Mouse (Mus musculus) intestine, postnatal 0 days (tissue): ENCODE measurements around the gene Gstm6. TPM values are rescaled to one million over a fixed set of nuclear protein-coding genes. Genes with fewer than 3 reads are reported as not detected.
"Not testable (repeated sequence)": the region's sequence is repeated elsewhere in the genome, so short reads cannot be mapped to it uniquely, and the experiment has no call there.

ENCODE experiments used
- ATAC-seq: fragments of 200-750 bp; cut with Nextera tagmentation; 2 replicates; pipeline ENCODE4 v1.8.0; 2017; ENCODE audit warnings: mild to moderate bottlenecking, moderate TSS enrichment, moderate library complexity
- H3K27ac ChIP-seq: fragments of 300-500 bp; sonication (generic); 2 replicates; pipeline ENCODE4 v1.5.1; 2014; ENCODE audit warnings: mild to moderate bottlenecking, low read depth, low read length, moderate library complexity
- H3K27me3 ChIP-seq: fragments of 300-500 bp; sonication (generic); replicated peaks from 2 replicates; pipeline ENCODE4 v1.6.1; 2014; ENCODE audit warnings: low read length, mixed read lengths; ENCODE audit not compliant: control insufficient read depth, insufficient read depth
- H3K36me3 ChIP-seq: fragments of 300-500 bp; sonication (generic); 2 replicates; pipeline ENCODE4 v1.6.1; 2014; ENCODE audit warnings: mild to moderate bottlenecking, moderate library complexity; ENCODE audit not compliant: control insufficient read depth, insufficient read depth
- H3K4me1 ChIP-seq: fragments of 300-500 bp; sonication (generic); replicated peaks from 2 replicates; pipeline ENCODE4 v1.6.1; 2014; ENCODE audit warnings: antibody characterized with exemption, low read length, mixed read lengths; ENCODE audit not compliant: control insufficient read depth, insufficient read depth
- H3K4me2 ChIP-seq: fragments of 300-500 bp; sonication (generic); replicated peaks from 2 replicates; pipeline ENCODE4 v1.6.1; 2014; ENCODE audit warnings: low read depth, mild to moderate bottlenecking, moderate library complexity
- H3K4me3 ChIP-seq: fragments of 300-500 bp; sonication (generic); 2 replicates; pipeline ENCODE4 v1.5.1; 2014; ENCODE audit warnings: low read depth, low read length
- H3K9ac ChIP-seq: fragments of 300-500 bp; sonication (generic); 2 replicates; pipeline ENCODE4 v1.6.1; 2014; ENCODE audit warnings: mild to moderate bottlenecking, low read depth, low read length
- H3K9me3 ChIP-seq: fragments of 300-500 bp; sonication (generic); 2 replicates; pipeline ENCODE4 v1.6.1; 2016; ENCODE audit warnings: mixed run types; ENCODE audit not compliant: control insufficient read depth
- CTCF ChIP-seq: sonication (generic); IDR thresholded peaks from 2 replicates; pipeline ENCODE4 v1.5.1; 2016; ENCODE audit warnings: low read depth, mild to moderate bottlenecking, control low read depth, antibody characterized with exemption, moderate library complexity
- WGBS: fragments of 180-500 bp; shearing (Covaris S2); extraction: QIAGEN DNeasy Blood & Tissue Kit; methylation state at CpG from one replicate; pipeline ENCODE4 v1.1.7; 2014; 5-methylcytosine and 5-hydroxymethylcytosine counted together
- polyA plus RNA-seq: library from polyadenylated mRNA; unstranded; fragments of >200 nt; fragmentation: Nextera tagmentation; extraction: Ambion mirVana; gene quantifications from 2 replicates; pipeline ENCODE4 v1.2.1, GENCODE M21; 2015

Gene Gstm6
- polyA plus RNA-seq, 1 experiment from 2014 or later = 21.6 TPM

DNA sequence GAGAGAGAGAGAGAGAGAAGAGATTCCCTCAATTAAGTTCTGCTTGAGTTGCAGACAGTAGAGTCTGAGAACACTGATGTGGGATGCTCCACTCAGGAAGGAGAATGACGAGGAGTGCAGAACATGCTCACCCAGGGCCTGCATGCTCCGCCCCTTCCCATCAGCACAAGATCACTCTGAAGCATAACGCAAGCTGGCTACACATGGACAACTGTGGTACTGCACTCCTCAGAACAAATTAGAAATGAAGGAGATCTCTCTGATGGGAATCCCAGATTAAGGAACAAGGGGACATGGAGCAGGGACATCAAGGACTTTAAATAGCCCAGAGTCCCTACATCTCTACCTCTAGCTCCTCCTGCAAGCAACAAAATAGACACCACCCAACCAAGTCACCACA lies 37.7 kb upstream of the Gstm6 start:
- Histone ChIP-seq H3K27ac (no peak overlapping the region), H3K4me1 (no peaks in the 10 kb centered on the region; the same call in 1 of the 2 replicates), H3K27me3 (no peaks in the 10 kb centered on the region), H3K9me3 (no peaks in the 10 kb centered on the region), H3K4me3 (no peak overlapping the region), H3K9ac (no peak overlapping the region), H3K36me3 (no peaks in the 10 kb centered on the region), H3K4me2 (no peak overlapping the region)
- ATAC-seq = no peak
- 66% methylated on average over 3 of the region's 3 CpGs for WGBS
- TF ChIP-seq CTCF = peak; percentile 31

DNA sequence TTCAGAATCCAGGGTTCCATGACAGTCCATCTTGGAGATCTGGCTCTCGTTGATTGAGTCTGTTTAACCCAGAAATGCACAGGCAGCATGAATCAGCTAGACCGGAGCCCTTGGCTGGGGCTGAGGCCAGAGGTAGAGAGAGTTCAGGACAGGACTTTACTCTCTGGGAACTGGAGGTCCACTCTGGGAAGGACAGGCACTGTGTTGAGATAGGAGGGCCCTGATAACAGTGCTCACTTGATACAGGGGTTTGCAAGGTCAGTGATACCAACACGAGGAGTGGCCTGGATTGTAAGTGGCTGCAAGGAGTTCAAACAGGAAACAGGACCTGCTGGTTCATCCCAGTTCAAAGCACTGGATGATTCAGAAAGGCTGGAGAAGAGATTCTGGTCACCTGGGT lies 34.1 kb upstream of the Gstm6 start:
- 31% methylated on average over 3 of the region's 3 CpGs for WGBS
- peak overlapping the region; percentile 62; the same call in 1 of the 2 replicates for H3K27ac ChIP-seq

DNA sequence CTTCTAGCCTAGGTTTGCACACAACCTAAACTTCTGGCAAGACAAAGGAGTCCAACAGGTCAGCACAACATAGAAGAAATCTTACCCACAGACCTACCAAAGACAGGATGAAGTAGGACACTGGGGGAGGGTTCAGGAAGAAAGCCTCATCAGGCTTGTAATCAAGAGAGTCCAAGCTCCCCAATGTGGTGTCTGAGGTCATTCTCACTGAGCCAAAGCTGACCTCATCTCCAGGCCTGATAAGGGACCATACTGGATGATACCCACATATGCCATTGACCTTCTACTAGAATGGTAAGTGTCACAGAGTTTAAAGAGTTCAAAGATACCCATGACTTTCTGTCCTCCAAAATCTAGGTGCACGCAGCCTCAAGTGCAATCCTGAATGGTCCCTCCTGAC lies 30.7 kb upstream of the Gstm6 start:
- Histone ChIP-seq H3K4me2 (no peak overlapping the region), H3K4me3 (no peak overlapping the region), H3K4me1 (no peaks in the 10 kb centered on the region), H3K27ac (no peak overlapping the region), H3K9ac (no peak overlapping the region), H3K36me3 (no peaks in the 10 kb centered on the region), H3K9me3 (no peaks in the 10 kb centered on the region), H3K27me3 (no peaks in the 10 kb centered on the region)
- 100% methylated on average over 1 of the region's 1 CpGs for WGBS
- TF ChIP-seq CTCF = no peak
- no peak for ATAC-seq

More for the DNA sequence above, 34.1 kb upstream of the Gstm6 start:
- peak; percentile 95 for ATAC-seq
- Histone ChIP-seq H3K27me3 (no peaks in the 10 kb centered on the region), H3K4me1 (no peaks in the 10 kb centered on the region), H3K36me3 (no peaks in the 10 kb centered on the region), H3K9ac (no peak overlapping the region), H3K9me3 (no peaks in the 10 kb centered on the region), H3K4me2 (no peak overlapping the region), H3K4me3 (no peak overlapping the region)
- no peak for TF ChIP-seq CTCF

DNA sequence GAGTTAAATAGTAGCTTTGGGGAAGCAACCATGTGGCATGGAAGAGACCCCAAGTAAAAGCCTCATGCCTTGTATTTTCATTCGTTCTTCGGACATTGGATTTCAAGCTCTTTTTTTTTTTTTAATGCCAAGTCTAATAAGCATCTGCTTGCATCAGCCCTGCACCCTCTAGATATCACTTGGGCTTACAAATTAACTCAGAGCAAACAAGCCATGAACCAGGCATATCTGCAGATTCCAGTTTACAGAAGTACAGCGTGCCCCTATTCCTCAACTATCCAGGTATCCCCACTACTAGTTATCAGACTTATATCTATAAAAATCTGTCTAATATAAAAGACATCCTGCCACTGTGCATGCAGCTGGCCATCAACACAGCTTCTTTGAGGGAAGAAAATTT lies 28.5 kb upstream of the Gstm6 start:
- Histone ChIP-seq H3K4me2 (no peak overlapping the region), H3K9ac (no peak overlapping the region), H3K27ac (no peak overlapping the region), H3K4me1 (no peaks in the 10 kb centered on the region), H3K27me3 (no peaks in the 10 kb centered on the region), H3K36me3 (no peaks in the 10 kb centered on the region), H3K4me3 (no peak overlapping the region), H3K9me3 (no peaks in the 10 kb centered on the region)
- 41% methylated on average over 3 of the region's 3 CpGs for WGBS
- TF ChIP-seq CTCF = no peak
- no peak for ATAC-seq

DNA sequence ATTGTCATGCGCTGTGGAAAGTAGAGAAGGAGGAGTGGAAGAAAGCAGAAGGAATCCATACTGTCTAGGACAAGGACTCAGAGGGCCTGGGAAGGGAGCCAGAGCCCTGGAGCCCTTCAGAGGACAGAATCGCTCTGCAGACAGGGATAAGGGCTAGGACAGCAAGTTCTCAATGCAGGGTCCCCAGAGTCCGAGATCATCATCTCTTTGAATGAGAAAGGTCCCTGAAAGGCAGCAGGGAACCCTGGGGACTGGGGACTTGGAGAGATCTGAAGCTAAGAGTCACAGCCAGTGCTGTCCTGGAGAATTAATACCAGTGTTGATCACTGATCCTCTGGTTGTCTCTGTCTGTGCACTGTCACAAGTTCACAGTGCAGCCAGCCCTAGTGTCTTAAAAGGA lies 27.6 kb upstream of the Gstm6 start:
- not testable (repeated sequence) for ATAC-seq, H3K27ac ChIP-seq, H3K36me3 ChIP-seq, H3K4me1 ChIP-seq, H3K4me2 ChIP-seq, H3K4me3 ChIP-seq, H3K27me3 ChIP-seq, H3K9me3 ChIP-seq, H3K9ac ChIP-seq
- WGBS = 68% methylated on average over 3 of the region's 3 CpGs

DNA sequence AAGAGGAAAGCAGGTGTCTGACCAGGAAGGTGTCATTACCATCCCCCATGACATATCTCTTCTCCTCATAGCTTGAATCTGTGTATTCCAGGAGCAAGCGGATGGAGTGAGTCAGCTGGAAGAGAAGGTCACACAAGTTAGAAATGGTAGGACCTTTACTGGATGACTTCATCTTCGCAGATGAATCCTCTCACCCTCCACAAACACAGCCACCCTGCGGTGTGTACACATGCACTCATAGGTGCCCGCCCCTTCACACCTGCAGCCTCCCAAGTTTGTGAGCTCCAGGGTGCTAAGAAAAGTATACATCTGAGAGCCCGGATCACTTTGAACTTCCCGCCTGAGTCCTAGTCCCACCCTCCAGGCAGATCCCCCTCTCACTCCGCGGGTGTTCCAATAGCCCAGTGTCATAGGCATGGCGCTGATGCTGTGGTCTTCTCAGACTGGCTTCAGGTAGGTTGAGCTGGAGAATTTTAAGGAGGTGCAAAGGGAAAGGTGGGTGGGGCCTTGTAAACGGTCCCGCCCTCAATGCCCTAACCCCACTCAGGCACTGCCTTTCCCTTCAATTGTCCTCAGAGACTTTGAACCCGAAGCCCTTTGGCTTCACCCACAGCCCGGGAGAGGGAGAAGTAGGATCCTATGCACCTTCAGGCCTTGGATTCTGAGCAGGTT lies 25.3 kb upstream of the Gstm6 start, which contains the start of gene Gstm3:
Gstm3 (minus strand) TSS at position 560 of the 672 bp plus-strand sequence.
- Histone ChIP-seq H3K4me3 (peak within 1 kb of the TSS; percentile 5; the same call in 1 of the 2 replicates), H3K27ac (no peak within 1 kb of the TSS), H3K9me3 (no peaks in the 10 kb centered on the region), H3K4me2 (peak within 1 kb of the TSS; percentile 52), H3K9ac (no peak within 1 kb of the TSS), H3K36me3 (no peaks in the 10 kb centered on the region), H3K27me3 (no peaks in the 10 kb centered on the region), H3K4me1 (no peaks in the 10 kb centered on the region)
- 26% methylated on average over 13 of the region's 13 CpGs for WGBS
- ATAC-seq = peak; percentile 84
- TF ChIP-seq CTCF = no peak

DNA sequence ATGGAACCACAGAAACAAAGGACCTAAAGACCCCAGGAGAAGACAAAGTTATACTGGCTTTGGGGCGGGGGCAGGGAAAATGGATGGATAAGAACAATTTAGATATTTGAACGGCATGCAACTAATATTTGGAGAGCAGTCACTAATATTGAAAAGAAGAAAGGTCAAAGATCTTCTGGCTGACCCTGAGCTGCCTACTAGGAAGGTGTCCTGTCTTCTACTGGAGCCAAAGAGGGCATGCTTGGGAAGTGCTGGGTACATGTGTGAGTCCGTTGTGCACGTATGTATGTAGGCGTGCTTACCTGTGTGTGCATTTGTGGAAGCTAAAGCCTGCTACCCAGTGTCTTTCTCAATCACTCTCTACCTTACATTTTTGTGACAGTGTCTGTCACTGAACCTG lies 23.1 kb upstream of the Gstm6 start:
- no peak for TF ChIP-seq CTCF

More for the DNA sequence above, 23.1 kb upstream of the Gstm6 start:
- H3K9me3 ChIP-seq = no peaks in the 10 kb centered on the region
- 91% methylated on average over 5 of the region's 5 CpGs for WGBS
- H3K27me3 ChIP-seq = no peaks in the 10 kb centered on the region
- no peak overlapping the region for H3K4me2 ChIP-seq
- no peak overlapping the region for H3K4me3 ChIP-seq
- no peak overlapping the region for H3K27ac ChIP-seq
- no peak for ATAC-seq
- no peaks in the 10 kb centered on the region for H3K4me1 ChIP-seq
- no peak overlapping the region for H3K9ac ChIP-seq
- no peaks in the 10 kb centered on the region for H3K36me3 ChIP-seq
